Mouse (Mus musculus) heart, adult 8-10 months (tissue): ENCODE measurements around the gene Olfr763. TPM values are rescaled to one million over a fixed set of nuclear protein-coding genes. Genes with fewer than 3 reads are reported as not detected.
"Not testable (repeated sequence)": the region's sequence is repeated elsewhere in the genome, so short reads cannot be mapped to it uniquely, and the experiment has no call there.

Source experiments
- DNase-seq: peaks from one replicate; pipeline ENCODE4 v3.0.0; 2022; ENCODE audit warnings: low spot score
- total RNA-seq, 4 experiments: library from RNA; stranded (reverse); gene quantifications; 2 replicates each; pipeline ENCODE4 v1.2.4; 2022

Olfr763 gene
- total RNA-seq, 4 experiments from 2014 or later = not detected

DNA sequence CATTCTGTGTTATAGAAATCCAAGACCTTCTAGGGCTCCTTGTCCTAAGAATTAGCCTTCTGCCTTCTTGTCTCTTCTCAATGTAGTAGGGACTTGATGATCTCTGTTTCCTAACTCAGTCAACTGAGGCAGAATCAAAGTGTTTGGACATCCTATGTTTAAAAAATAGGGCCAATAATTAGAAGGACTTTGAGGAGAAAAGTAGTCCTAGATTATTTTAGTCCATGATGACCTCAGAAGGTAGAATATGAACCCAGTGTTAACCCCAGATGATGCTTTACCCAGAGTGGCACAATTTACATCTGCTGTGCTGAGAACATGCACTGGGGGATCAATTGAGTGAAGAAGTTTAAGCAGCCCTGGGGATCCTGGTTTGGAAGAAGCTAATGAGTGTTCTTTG is 39.3 kb downstream of the Olfr763 start, which contains the start of gene Olfr765:
TSS of gene Olfr765 (minus strand) at position 101 of the 400 bp plus-strand sequence.
- DNase-seq = not testable (repeated sequence)

Other genes with a start within 250 kb of the Olfr763 start
- 1 to 10 TPM; 2.2 to 2.8 (median 2.5) TPM for gene Mmp19, start 219.9 kb upstream of the Olfr763 start, total RNA-seq
- 10 to 100 TPM; 34.7 to 38.9 (median 35.9) TPM for gene Dnajc14, start 206.7 kb upstream of the Olfr763 start, total RNA-seq
- gene Tmem198b, start 206.4 kb upstream of the Olfr763 start, total RNA-seq = 1 to 10 TPM; 4.4 to 5.6 (median 4.8) TPM
- gene Sarnp, start 193.5 kb upstream of the Olfr763 start, total RNA-seq = 10 to 100 TPM; 31.5 to 40.7 (median 36.8) TPM
- 10 to 100 TPM in 1 of 4 experiments, 1 to 10 TPM in 3; 5.8 to 10.5 (median 7.0) TPM for gene Ormdl2, start 189.1 kb upstream of the Olfr763 start, total RNA-seq
- 1 to 10 TPM; 1.3 to 3.0 (median 1.9) TPM for gene Gdf11, start 119.1 kb upstream of the Olfr763 start, total RNA-seq
- gene Cd63, start 109.8 kb upstream of the Olfr763 start, total RNA-seq = 100 to 1,000 TPM; 121 to 171 (median 135) TPM
- gene Rdh5, start 87.9 kb upstream of the Olfr763 start, total RNA-seq = 1 to 10 TPM; 3.8 to 6.2 (median 5.2) TPM
- 100 to 1,000 TPM; 150 to 260 (median 205) TPM for gene Bloc1s1, start 86.8 kb upstream of the Olfr763 start, total RNA-seq
- gene Itga7, start 77.0 kb upstream of the Olfr763 start, total RNA-seq = 100 to 1,000 TPM; 161 to 179 (median 167) TPM
- gene Mettl7b, start 49.8 kb upstream of the Olfr763 start, total RNA-seq = not detected
- gene Olfr9, start 21.4 kb upstream of the Olfr763 start, total RNA-seq = not detected
- gene Olfr764-ps1, start 29.1 kb downstream of the Olfr763 start, total RNA-seq = not detected
- not detected for gene Olfr765, start 39.2 kb downstream of the Olfr763 start, total RNA-seq
- not detected for gene Olfr766-ps1, start 58.2 kb downstream of the Olfr763 start, total RNA-seq
- not detected for gene Olfr767, start 72.1 kb downstream of the Olfr763 start, total RNA-seq
- not detected for gene Olfr768, start 88.6 kb downstream of the Olfr763 start, total RNA-seq
- gene Olfr769, start 107.1 kb downstream of the Olfr763 start, total RNA-seq = not detected
- not detected for gene Olfr770, start 128.2 kb downstream of the Olfr763 start, total RNA-seq
- not detected for gene Olfr771, start 154.0 kb downstream of the Olfr763 start, total RNA-seq
- gene Olfr772, start 167.1 kb downstream of the Olfr763 start, total RNA-seq = not detected
- gene Olfr773, start 176.6 kb downstream of the Olfr763 start, total RNA-seq = not detected
- gene Olfr774, start 225.4 kb downstream of the Olfr763 start, total RNA-seq = not detected
- gene Olfr775, start 237.6 kb downstream of the Olfr763 start, total RNA-seq = not detected
- not detected for gene Olfr776, start 248.3 kb downstream of the Olfr763 start, total RNA-seq